Mouse (Mus musculus) frontal cortex, postnatal 10 days (tissue): ENCODE measurements around the gene Golim4.

Experiments
- DNase-seq, 2 experiments: peaks; one replicate each; pipeline ENCODE4 v3.0.0; 2022; ENCODE audit warnings: low spot score in 2 of 2, mixed read lengths in 1 of 2

Gene Golim4

GRCm38 (mm10) chr3:75925123-75925522, 31.6 kb downstream of the Golim4 start:
- no peak for DNase-seq

- DNase-seq = no peak
These were observed 38.8 kb downstream of the Golim4 start for GRCm38 (mm10) chr3:75917770-75918503.

DNA sequence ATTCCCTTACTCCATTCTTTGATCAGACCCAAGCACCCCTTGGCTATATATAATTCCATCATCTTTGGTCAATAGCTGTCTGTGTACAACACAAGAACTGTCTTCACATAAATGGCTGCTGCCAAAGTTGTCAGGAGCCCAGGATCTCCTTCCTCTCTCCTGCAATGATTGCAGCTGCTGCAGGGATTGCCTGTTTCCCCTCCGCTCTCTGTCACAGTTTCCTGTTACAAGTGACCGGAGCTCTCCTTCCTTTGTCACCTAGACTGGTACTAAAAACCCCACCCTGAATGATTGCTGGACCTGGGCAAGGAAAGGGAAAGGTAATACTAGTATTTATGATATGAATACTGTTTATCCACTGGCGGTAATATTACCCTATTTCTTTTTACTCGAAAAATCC, 44.0 kb downstream of the Golim4 start:
- DNase-seq = no peak

DNA sequence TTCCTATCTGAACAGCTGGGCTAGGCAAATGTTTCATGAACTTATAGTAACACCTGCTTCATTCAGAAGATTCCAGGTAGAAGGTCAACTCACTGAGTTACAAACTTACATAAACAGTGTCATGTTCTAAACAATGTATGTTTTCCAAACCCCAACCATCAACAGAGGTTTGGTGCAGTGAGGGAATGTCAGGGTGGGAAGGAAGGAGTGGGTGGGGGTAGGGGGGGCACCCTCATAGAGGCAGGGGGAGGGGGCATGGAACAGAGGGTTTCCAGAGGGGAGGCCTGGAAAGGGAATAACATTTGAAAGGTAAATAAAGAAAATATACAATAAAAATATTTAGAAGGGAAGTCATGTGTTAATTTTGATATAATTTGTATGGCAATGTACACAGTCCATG, 46.0 kb downstream of the Golim4 start:
- no peak for DNase-seq

GRCm38 (mm10) chr3:75910257-75910656, 46.5 kb downstream of the Golim4 start:
- DNase-seq = no peak

DNA sequence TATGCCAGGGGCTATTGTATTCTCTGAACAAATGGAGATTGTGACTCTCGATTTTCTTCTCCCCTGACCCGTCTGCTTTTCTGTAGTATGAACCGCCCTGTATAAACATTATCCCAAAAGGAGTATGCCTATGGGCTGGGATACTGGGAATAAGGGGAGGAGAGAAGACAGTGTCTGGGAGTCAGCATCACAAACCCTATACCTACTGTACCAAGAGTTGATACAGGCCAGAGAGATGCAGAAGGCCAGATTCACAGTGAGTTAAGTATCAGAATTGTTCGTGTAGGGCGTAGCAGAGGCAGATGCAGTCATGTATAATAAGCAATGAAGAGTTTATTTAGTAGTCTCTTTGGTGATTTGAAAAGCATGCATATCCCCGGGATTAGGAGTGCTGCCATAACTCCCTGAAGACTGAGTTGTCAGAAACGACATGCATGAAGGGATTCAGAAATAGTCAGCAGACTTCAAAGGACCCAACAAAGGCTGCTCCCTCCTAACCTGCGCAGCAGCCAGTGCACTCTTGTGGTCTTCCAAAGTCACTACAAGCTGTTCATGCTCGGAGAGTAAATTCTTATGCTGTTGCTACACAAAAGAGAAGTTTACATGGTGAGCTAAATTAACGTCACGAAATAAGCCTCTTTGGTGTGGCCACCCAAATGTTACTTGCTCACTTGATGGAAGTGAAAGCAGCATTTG, 54.7 kb downstream of the Golim4 start:
- DNase-seq = no peak

GRCm38 (mm10) chr3:75895075-75895474, 61.7 kb downstream of the Golim4 start:
- DNase-seq = no peak

DNA sequence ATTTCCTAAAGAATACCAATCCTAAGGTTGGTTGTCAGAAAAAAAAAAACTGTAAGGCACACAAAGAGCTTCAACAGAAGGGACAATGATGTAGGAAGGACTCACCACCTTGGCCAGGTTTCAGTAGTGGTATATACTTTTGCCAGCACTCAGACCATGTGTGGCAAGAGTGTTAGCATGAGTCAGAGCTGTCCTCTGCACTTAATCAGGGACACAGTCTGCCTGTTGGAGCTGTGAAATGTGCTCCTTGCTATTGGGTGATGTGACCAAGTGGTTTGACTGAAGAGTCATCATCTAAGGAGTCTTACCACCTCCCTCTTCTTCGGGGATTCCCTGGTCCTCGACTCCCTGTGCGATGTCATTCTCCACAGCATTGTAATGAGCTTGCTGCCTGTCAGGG, 65.2 kb downstream of the Golim4 start:
- DNase-seq = no peak

GRCm38 (mm10) chr3:75889323-75889722, 67.4 kb downstream of the Golim4 start:
- no peak for DNase-seq

GRCm38 (mm10) chr3:75881582-75881981, 75.2 kb downstream of the Golim4 start:
- DNase-seq = no peak

- no peak for DNase-seq
These were observed 77.5 kb downstream of the Golim4 start for GRCm38 (mm10) chr3:75879269-75879668.

DNA sequence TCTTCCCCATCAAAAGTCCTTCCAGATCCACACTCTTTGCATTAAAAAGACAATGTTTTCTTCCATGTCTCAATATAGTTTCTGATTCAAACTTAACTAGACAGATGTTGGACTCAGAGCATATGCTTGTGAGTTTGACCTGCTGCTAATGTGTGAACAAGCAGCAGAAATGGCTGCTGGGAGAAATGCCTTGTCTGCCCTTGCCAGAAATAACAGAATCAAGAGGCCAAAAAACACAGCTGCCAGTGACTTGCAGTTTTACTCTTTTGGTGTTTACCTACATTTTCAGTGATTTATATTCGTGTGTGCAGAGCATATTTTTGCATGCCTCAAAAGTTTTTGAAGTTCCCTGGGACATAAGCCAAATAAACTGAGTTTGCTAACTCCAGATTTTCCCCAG, 87.9 kb downstream of the Golim4 start:
- DNase-seq = no peak

DNA sequence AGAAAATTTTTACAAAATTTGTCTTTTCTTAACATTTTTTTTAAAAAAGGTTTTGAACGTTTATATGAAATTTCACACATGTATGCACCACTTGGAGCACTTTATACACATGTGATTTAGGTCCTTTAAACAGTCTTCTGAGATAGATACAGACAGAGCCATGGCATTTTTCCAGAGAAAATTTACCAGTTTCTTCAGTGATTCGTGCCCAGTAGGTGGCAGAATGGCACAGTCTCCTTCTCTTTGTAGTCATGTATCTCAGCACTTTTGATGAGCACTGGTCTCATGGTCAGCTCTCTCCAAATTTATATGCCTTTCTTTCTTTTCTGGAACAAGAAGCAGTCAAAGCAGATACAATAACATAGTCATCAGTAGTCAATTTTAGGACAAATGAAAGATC, 92.5 kb downstream of the Golim4 start:
- no peak for DNase-seq

DNA sequence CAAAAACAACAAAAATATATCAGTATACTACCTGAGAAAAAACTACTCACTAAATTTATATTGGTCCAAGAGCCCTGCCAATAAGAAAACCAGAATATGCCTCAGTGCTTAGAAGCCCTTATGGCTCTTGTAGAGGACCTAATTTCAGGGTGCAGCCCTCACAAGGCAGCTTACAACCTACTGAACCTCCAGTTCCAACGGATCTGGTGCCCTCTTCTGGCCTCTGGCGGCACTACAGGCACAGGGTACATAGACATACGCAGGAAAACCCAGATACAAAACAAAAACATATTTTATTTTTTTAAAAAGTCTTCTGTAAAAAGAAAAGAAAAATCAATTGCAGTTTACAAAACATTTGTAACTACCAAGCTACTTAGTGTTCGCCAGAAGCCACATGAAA, 95.1 kb downstream of the Golim4 start:
- no peak for DNase-seq

- no peak for DNase-seq
These were observed 96.0 kb downstream of the Golim4 start for GRCm38 (mm10) chr3:75860760-75861159.

GRCm38 (mm10) chr3:75835286-75835967, 121.3 kb downstream of the Golim4 start:
- peak; percentile 6 to 26 for DNase-seq

- no peak for DNase-seq
These were observed 121.9 kb downstream of the Golim4 start for GRCm38 (mm10) chr3:75834827-75835226.
